Mouse (Mus musculus): ENCODE measurements around the gene Bivm.

The Bivm gene

DNA sequence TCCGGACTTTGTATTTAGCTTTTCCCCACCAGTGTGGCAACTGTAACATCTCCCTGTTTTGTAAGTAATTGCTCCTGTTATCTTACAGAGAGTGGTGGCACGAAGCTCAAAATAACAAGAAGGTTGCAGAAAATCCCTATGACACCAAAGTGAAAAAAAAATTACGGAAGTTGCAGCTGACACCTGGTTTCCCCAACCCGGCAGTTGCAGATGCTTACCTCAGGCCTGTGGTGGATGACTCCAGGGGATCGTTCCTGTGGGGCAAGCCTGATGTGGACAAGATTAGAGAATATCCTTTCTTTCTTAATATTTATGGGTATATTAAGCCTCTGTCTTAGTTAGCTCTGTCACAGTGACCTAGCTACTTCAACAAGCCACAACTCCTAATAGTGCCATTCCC, 59.3 kb downstream of the Bivm start:
- DNase-seq = no peak

DNA sequence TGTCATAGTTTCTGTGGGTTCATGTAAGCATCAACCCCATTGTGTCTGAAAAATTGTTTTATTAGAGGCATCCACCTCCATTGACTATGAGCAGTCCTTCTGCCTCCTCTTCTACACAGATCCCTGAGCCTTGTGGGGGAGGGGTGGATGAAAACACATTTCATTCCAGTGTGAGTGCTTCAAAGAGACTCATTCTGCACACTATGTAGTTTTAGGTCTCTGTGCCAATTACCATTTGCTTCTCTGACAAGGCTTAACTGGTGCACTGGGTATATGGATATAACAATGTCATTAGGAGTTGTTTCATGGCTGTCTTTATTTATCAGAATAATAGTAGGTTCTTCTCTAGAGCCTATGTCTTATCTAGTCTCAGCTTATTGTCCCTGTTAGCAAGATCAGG, 67.6 kb downstream of the Bivm start:
- no peak for DNase-seq

Data from kidney, postnatal 14 days (tissue).